Mouse (Mus musculus) erythroid progenitor cell, adult 5-6 weeks (primary cell): Measurements from ENCODE around the gene Gpn1. TPM values are rescaled to one million over a fixed set of nuclear protein-coding genes. Genes with fewer than 3 reads are reported as not detected.
"Not testable (repeated sequence)": the region's sequence is repeated elsewhere in the genome, so short reads cannot be mapped to it uniquely, and the experiment has no call there.

Source experiments
- ATAC-seq: replicated peaks from 2 replicates; pipeline ENCODE4 v1.8.0; 2016; ENCODE audit warnings: moderate number of reproducible peaks, mild to moderate bottlenecking, moderate TSS enrichment, inconsistent platforms; ENCODE audit not compliant: poor library complexity, low FRiP score, severe bottlenecking
- total RNA-seq, 2 experiments: library from RNA; stranded (forward) in 1 of 2; stranded (reverse) in 1 of 2; fragments of 150-400 nt in 1 of 2; fragments of 186-747, 209-891 nt in 1 of 2; gene quantifications; 2 replicates each; pipeline versions ENCODE4 v1.2.3 to v1.2.4; 2015 to 2017; ENCODE audit warnings: low replicate concordance in 2 of 2

Gene Gpn1
- total RNA-seq (2015; ENCODE audit: low replicate concordance) (1.3 and 6.1 TPM in 2 replicates), total RNA-seq (2017; ENCODE audit: low replicate concordance) (1.4 TPM in 1 of 2 replicates, not detected in the other)

DNA sequence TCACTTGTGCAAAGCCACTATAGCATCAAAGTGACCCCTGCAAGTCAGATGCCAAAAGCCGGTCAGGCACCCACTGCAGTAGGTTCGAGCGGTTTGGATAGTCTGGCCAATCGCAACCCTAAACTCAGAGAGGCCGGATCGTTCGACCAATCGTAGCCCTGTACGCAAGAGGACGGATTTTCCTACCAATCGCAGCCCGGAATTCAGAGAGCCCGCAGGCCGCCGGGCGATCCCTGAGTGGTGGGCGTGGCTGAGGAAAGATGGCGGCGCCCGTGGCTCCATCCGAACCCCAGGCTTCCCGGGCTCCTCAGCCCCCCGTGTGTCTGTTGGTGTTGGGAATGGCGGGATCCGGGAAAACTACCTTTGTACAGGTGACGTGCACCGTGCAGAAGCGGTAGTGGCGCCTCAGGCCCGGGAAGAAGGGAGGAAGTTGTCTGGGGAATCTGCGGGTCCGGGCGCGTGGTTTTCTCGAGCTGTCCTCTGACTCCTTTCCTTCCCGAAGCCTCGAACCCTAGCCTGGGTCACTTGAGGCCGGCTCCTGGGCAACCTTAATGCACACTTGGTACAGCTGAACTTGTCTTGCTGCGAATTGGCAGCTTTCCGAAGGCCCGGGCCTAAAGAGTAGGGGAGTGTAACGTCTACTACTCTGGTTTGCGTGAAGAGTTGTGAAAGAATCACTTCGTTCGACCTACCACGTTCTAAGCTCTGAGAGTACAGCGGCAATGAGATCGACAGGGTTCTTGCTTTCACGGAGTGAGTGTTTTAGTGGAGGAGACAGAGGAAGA, at the start of gene Gpn1:
Gene Gpn1, plus strand, starts transcription at position 229 of the 785 bp plus-strand sequence.
- peak; percentile 100 for ATAC-seq

DNA sequence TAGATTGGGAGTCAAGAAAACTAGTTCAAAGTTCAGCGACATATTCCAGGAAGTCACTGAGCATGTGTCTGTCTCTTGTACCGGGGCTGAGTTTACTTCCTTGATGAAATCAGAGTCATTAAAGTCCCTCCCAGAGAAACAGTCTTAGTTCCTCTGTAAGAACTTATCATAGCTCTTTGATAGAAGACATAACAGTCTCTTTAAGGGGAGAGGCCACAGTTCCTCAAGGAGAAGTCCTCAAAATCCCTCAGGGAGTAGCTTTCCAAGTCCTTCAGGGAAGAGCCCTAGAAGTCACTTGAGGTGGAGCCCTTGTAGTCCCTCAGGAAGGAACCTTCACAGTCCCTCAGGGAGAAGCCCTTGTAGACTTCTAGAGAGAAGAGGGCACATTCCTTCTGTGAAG, 43.2 kb upstream of the Gpn1 start:
- 0 out of 2 replicates have a peak, but pooled peaks have one; percentile 13 for ATAC-seq

DNA sequence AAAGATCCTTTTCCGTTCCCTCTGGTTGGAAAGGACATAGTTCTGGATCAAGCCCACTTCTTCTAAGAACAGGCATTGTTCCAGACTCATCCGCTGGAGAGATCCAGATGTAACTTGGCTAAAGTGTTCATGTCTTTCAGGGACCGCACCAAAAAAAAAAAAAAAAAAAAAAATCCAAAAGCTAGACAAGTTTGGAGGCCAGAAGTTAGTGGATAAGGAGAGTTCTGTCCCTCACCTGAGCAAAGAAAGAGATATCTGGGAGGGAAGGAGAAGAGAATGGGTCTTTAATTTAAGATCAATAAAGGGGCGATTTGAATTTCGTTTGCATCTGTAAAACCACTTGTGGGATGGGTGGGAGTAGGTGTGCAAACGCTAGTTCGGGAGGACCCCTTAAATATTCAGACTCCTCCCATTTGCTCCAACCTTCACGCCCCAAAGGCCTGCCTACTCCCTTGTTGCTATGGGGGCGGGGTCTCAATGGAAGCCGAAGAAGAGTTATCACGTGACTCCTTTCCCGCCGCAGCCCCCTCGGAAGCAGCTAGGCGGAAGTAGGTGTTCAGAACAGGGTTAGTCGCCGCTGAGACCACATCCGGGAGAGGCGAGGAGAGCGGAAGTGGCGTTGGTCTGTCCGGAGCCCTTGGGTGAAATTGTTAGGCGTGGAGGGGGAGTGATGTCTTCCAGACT, 42.5 kb upstream of the Gpn1 start, which contains the start of gene Zfp512:
Gene Zfp512, plus strand, starts transcription at position 554 of the 684 bp plus-strand sequence.
- ATAC-seq, result peak; percentile 93

DNA sequence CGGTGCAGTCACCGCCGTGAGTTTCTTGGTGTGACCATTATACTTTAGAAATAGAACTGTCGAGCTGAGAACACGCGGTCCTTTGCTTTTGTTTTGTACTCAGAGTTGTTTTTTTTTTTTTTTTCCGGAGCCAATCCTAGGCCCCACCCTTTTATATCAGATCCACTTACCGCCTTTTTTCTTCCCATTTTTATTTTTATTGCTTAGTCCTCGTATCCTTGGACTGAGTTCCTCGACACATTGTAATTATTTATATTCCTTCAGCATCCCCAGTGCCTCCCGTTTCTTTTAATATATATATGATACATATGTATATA, 42.0 kb upstream of the Gpn1 start:
- ATAC-seq, result peak; percentile 63

DNA sequence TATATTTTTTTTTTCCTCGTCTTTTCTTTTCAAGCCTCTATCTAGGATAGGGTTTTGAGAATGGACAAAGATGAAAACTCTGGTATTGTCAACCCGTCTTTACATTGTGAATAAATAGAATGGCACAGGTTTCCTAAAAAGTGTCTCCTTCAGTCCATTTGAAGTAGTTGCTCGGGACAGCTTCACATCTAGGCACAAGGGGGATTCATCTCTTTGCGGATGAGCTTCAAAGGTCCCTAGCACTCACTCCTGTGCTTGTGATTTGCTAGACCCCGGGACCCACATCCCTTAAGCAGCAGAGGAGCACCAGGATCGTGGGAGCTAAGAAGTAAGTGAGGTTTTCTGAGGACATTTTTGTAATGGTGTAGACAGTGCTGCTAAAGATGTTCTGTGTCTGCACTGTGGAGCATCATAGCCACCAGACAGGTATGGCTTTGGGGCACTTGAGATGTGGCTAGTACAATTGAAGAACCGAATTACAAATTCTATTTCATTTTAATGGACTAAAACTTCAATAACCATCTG, 41.6 kb upstream of the Gpn1 start:
- ATAC-seq, result peak; percentile 26; the same call in 1 of the 2 replicates

DNA sequence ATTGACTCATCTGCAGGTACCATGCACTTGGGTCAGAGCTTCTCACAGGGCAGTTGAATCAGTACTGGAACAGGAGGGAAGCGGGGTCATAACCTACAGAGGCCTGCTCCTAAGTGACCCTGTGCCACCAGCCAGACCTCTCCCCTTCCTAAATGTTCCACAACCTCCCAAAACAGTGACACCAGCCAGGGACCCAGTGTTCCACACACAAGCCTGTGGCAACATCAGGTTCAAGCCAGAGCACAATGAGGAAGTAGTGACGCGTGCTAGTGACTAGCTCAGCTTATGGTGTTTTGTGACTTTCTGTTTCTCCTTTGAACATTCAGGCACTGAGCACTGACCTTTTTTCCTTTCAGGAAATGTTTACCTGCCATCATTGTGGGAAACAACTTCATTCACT, 26.7 kb upstream of the Gpn1 start:
- ATAC-seq, result no peak

DNA sequence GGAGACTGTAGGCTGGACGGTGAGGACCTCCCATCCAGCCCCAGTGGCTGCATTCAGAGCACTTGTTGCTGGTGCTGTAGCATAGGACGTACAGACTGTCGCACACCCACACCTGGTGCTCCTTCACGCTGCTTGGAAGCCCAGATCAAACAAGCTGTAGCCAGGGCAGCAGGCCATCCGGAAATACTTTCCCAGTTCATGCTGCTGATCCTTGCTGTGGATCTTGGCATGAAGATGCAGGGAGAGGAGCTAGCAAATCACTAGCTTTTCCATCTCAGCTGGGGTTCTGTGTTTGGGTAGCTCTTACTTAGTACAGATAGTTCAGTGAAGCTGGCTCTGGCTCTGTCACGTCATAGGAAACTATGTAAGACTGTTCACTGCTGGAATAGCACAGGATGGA, 24.8 kb upstream of the Gpn1 start:
- no peak for ATAC-seq

DNA sequence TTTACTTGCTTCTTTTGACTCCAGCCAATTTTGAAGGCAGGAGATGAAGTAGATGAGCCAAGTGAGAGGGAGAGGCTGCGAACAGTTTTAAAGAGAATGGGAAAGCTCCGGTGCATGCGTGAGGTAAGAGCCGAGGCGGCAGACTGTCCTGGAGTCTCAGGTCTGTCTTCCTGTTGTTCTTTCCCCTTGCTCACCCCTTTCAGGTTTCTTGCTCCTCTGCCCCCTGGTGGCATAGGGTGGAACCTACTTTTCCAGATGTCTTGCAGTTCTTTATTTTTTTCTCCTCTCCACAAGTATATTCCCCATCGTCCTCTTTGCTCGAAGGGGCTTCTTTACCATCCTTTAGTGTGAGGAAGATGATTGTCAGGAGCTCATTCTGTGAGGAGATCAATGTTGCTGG, 24.2 kb upstream of the Gpn1 start:
- no peak for ATAC-seq

DNA sequence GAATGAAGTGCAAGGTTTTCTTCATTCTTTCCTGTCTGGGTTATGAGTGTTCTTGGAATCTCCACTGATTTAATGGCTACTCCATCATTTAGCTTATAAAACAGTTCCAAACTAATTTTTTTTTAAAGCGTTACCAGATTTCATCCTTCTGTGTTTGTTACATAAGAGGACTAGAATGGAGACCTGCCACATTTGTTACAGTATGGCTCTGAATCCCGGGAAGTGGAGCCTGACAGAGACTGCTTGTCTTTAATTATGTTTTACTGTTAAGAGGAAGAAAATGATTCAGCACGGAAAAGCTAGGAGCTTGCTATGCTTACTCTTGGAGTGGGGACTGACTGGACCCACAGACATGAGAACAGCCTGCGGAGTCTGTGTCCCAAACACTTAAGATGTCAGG, 14.0 kb upstream of the Gpn1 start:
- no peak for ATAC-seq

DNA sequence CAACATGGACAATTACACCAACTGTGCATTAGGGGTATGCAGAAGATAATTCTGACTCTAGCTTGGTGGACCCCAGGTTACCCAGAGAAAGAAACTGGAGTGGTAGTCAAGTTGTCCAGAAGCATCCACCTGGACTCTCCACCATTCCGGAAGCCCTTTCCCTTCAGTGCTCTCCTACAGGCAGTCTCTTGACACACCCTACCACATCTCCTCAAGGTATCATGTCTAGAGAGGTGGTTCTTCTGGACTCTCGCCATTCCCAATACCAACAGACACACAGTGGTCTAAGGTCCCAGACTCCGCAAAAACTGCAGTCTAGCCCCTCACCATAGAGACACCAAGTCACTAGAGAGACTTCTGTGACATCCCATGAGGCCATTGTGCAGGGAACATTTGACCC, 9.1 kb upstream of the Gpn1 start, which contains the start of gene 4930548H24Rik:
Gene 4930548H24Rik, plus strand, starts transcription at position 301 of the 400 bp plus-strand sequence.
- no peak for ATAC-seq

DNA sequence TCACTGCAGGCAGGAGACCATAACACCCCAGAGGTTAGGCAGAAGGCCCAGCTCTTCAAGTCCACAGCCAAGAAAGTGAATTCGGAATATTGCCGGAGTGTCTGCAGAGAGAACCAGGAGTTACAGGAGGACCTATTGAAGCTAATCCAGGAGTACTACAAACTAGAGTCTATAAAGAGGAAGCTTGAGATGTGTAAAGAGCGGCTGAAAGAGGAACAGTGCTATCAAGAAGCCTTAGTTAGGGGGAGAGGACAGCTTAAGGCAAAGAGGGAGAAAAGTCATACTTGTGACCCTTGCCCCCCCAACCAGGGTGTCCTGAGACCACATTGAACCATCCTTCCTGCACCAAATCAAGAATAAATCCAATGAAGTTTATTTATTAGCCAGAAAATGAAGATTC, 6.7 kb upstream of the Gpn1 start:
- ATAC-seq, result no peak

DNA sequence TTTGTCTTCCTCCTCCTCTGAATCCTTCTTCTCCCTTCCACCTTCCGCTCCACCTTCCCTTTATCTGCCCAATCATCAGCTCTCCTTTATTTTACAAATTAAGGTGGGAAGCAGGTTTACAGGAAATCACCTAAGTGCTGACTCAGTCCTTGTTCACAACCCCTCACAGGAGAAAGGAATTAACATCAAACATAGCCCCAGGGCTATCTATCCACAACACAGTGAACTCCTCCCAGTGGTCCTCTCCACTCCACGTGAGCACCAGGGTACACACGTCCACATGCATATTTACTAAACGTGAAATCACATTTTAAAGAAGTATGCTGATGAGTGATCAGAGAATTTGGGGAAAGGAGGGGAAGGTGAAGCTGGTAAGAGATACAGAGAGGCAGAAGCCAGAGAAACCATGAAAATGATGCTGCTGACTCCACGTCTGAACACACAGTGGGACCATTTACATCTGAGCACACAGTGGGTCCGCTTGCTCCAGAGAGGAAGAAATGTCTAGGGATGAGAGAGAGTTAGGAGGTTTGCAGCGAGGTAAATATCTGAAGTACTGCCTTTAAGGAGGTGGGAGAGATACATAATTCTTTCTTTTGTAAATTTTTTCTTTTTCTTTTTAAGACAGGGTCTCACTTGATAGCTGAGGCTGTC, 5.3 kb upstream of the Gpn1 start:
- ATAC-seq, result no peak

DNA sequence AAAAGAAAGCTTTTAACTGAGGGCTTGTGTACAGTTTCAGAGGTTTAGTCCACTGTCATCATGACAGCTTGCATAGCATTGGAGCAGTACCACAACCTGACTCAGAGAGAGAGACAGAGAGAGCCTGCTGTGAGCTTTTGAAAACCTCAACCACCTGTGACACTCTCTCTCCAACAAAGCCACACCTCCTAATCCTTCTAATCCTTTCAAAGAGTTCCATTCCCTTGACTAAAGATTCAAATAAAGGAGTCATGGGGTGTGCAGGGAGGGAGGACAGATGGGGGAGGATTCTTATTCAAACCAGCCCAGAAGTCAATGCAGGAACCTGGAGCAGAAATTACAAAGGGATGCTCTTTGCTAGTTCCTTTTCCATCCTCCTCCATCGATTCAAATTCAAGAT, 2.5 kb upstream of the Gpn1 start:
- no peak for ATAC-seq

DNA sequence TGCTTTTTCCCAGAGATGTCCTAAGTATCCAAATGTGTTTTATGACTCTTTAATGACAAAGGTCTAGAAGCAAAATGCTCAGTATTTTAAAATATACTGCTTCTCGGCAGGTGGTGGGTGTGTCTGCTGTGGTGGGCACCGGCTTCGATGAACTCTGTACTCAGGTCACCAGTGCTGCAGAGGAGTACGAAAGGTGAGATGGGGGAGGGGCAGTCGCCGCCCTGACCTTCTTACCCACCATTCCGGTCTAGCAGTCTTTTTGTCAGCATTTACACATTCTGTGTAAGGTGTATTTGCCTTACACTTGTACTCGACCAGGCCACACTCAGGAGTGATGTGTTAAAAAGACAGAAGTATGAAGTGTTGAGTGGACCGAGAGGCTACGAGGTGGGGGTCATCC, 10.3 kb downstream of the Gpn1 start:
- ATAC-seq, result no peak

DNA sequence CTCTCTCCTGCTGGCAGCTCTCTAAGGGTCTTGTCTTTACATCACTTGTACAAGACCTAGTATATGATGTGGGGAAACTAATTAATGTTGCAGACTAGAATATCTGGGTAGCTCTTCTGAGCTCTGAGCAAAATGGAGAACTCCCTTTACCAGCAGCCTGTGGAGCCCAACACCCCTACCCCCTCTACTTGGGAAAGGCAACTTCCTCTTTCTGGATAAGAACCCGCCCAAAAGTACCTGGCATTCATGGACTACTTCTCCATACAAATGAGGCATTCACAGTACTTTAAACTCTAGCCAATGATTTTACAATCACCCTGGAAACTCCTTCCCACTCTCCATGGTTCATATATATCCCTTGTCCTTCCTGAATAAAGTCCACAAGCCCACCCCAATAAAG, 17.9 kb downstream of the Gpn1 start:
- no peak for ATAC-seq

DNA sequence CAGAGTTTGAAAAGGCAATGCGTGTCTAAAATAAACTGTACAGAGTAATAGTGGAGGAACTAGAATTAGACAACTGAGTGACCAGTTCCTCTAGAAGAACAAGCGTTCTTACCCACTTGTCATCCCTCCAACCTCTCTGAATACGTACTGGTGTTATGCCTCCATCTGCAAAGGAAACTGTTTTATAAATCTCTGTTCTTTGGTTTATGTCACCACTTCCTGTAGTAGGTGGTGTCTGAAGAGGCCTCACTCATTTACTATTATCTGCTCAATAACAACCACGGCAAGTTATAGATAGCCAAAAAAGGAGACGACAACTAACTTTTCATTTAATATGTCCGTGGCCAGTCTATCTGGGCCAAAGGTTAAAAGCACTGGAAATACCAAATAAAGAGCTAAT, 26.0 kb downstream of the Gpn1 start:
- no peak for ATAC-seq

DNA sequence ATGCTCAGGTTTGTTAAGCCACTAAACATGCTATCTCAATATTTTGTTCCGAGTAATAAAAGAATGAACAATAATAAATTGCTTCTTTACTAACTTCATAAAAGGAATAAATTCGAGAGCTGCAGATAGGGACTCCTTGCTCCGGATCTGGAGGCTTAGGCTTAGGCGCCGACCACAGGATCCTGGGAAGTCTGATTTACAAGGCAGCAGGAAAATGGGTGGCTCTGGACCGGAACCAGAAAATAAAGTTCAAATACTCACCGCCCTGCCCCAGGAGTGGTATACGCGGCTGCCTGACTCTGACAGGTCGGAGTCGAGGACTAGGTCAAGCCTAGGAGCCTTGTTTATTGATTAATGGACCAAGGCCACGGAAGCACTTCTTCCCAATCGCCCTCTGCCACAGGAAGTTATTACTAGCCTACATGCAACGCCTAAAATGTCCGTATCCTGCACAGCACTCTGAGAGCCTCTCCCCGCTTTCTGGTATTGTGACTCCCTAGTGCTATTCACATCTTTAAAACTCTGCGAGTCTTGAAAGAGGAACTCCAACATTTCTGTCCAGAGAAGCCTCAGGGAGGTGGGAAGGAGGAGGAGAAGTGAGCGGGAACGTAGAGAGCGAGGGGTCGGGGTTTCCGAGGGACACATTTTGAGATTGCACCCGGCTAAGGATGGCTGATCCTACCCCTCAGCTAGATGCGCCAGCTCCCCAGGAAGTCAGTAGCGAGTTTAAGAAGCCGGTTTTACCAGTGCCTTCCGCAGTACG, 32.0 kb downstream of the Gpn1 start, which contains the start of gene Slc4a1ap:
Gene Slc4a1ap, plus strand, starts transcription at position 642 of the 763 bp plus-strand sequence.
- peak; percentile 95 for ATAC-seq

DNA sequence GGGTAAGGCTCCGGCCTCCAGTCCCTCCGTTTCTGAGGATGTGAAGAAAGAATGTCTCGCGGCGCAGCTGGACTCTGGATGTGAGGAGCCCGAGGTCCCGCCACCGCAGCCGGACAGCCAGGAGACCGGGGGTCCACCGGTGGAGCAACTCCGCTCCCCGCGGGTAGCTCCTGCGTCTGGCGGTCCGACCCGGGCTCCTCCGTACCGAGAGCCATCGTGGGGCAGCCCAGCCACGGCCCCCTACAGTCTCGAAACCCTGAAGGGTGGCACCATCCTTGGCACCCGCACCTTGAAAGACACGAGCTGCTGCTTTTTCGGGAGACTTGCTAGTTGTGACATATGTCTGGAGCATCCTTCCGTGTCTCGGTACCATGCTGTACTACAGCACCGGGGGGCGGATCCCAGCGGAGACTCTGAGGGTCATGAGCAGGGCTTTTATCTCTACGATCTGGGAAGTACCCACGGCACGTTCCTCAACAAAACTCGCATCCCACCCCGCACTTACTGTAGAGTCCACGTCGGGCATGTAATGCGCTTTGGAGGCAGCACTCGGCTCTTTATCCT, 32.7 kb downstream of the Gpn1 start:
- peak; percentile 56 for ATAC-seq

DNA sequence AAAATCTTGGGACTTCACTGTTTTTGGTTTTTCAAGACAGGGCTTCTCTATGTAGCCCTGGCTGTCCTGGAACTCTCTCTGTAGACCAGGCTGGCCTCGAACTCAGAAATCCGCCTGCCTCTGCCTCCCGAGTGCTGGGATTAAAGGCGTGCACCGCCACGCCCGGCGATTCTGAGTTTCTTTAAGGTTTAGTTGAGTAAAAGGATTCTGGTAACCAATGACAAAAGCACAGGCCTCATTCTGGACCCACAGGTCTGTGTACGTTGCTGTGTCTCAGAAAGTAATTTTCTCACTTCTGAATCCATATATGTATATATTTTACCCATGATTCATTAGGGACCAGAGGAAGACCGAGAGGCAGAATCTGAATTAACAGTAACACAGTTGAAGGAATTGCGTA, 33.2 kb downstream of the Gpn1 start, which contains the start of gene Supt7l:
Gene Supt7l, minus strand, starts transcription at position 101 of the 400 bp plus-strand sequence.
- ATAC-seq, result not testable (repeated sequence)
